Mouse (Mus musculus): ENCODE data around the gene Arrdc3.
"Not testable (repeated sequence)": the region's sequence is repeated elsewhere in the genome, so short reads cannot be mapped to it uniquely, and the experiment has no call there.

The Arrdc3 gene

GRCm38 (mm10) chr13:80883190-80883589 is at the start of gene Arrdc3:
Gene Arrdc3 (plus strand): TSS chr13:80883384.
- in situ Hi-C loops (cut with MboI, MseI): loop anchor here (10.0 kb wide), 1 partner anchor 292 kb away; no protein-coding TSS in a partner anchor

- in situ Hi-C loops (cut with MboI, MseI): loop anchor here (25.0 kb wide), 1 partner anchor 900 kb away; no protein-coding TSS in a partner anchor
Measured at GRCm38 (mm10) chr13:80862215-80862614, 21.0 kb upstream of the Arrdc3 start.

- in situ Hi-C loops (cut with MboI, MseI): loop anchor here (25.0 kb wide), 1 partner anchor 898 kb away; no protein-coding TSS in a partner anchor
Measured at GRCm38 (mm10) chr13:80864195-80864594, 19.0 kb upstream of the Arrdc3 start.

GRCm38 (mm10) chr13:80875126-80875525 is 8.1 kb upstream of the Arrdc3 start:
- in situ Hi-C loops (cut with MboI, MseI): no loop called here

GRCm38 (mm10) chr13:80880756-80881155 is 2.4 kb upstream of the Arrdc3 start:
- in situ Hi-C loops (cut with MboI, MseI): loop anchor here (10.0 kb wide), 1 partner anchor 294 kb away; no protein-coding TSS in a partner anchor

- in situ Hi-C loops (cut with MboI, MseI): loop anchor here (10.0 kb wide), 1 partner anchor 293 kb away; no protein-coding TSS in a partner anchor
Measured at GRCm38 (mm10) chr13:80881722-80882500, 1.3 kb upstream of the Arrdc3 start.

GRCm38 (mm10) chr13:80882716-80883135 is 458 bp upstream of the Arrdc3 start:
- in situ Hi-C loops (cut with MboI, MseI): loop anchor here (10.0 kb wide), 1 partner anchor 292 kb away; no protein-coding TSS in a partner anchor

- in situ Hi-C loops (cut with MboI, MseI): loop anchor here (10.0 kb wide), 1 partner anchor 291 kb away; no protein-coding TSS in a partner anchor
Measured at GRCm38 (mm10) chr13:80883649-80884376, 629 bp downstream of the Arrdc3 start.

GRCm38 (mm10) chr13:80884377-80884983 is 1.3 kb downstream of the Arrdc3 start:
- in situ Hi-C loops (cut with MboI, MseI): loop anchor here (10.0 kb wide), 1 partner anchor 290 kb away; no protein-coding TSS in a partner anchor

GRCm38 (mm10) chr13:80885103-80885833 is 2.1 kb downstream of the Arrdc3 start:
- in situ Hi-C loops (cut with MboI, MseI): loop anchor here (10.0 kb wide), 1 partner anchor 290 kb away; no protein-coding TSS in a partner anchor

- in situ Hi-C loops (cut with MboI, MseI): loop anchor here (10.0 kb wide), 1 partner anchor 289 kb away; no protein-coding TSS in a partner anchor
Measured at GRCm38 (mm10) chr13:80885834-80886663, 2.9 kb downstream of the Arrdc3 start.

- in situ Hi-C loops (cut with MboI, MseI): loop anchor here (10.0 kb wide), 1 partner anchor 288 kb away; no protein-coding TSS in a partner anchor
Measured at GRCm38 (mm10) chr13:80886664-80887210, 3.6 kb downstream of the Arrdc3 start.

- in situ Hi-C loops (cut with MboI, MseI): loop anchor here (10.0 kb wide), 1 partner anchor 287 kb away; no protein-coding TSS in a partner anchor
Measured at GRCm38 (mm10) chr13:80887842-80888241, 4.7 kb downstream of the Arrdc3 start.

GRCm38 (mm10) chr13:80894928-80895327 is 11.7 kb downstream of the Arrdc3 start:
- in situ Hi-C loops (cut with MboI, MseI): not testable (repeated sequence)

- in situ Hi-C loops (cut with MboI, MseI): no loop called here
Measured at GRCm38 (mm10) chr13:80897411-80897810, 14.2 kb downstream of the Arrdc3 start.

- in situ Hi-C loops (cut with MboI, MseI): no loop called here
Measured at GRCm38 (mm10) chr13:80898095-80898494, 14.9 kb downstream of the Arrdc3 start.

- in situ Hi-C loops (cut with MboI, MseI): no loop called here
Measured at GRCm38 (mm10) chr13:80899435-80900029, 16.3 kb downstream of the Arrdc3 start.

GRCm38 (mm10) chr13:80901432-80901831 is 18.2 kb downstream of the Arrdc3 start:
- in situ Hi-C loops (cut with MboI, MseI): no loop called here

- in situ Hi-C loops (cut with MboI, MseI): no loop called here
Measured at GRCm38 (mm10) chr13:80902796-80903195, 19.6 kb downstream of the Arrdc3 start.
